Mouse (Mus musculus) c-Kit-positive CD71-positive TER-119-negative erythroid progenitor cells, embryonic 14.5 days (primary cell): ENCODE results near the gene Ccdc130.

Experiments used
- DNase-seq: peaks from one replicate; pipeline ENCODE4 v3.0.0-alpha.2; 2013; ENCODE audit warnings: low read depth

Ccdc130 gene

GRCm38 (mm10) chr8:84269950-84270773, at the start of gene Ccdc130:
TSS of gene Ccdc130 (minus strand) at chr8:84270380.
- DNase-seq: peak; percentile 100

- DNase-seq: no peak
These were observed 38.2 kb upstream of the Ccdc130 start for GRCm38 (mm10) chr8:84308376-84308775.

- DNase-seq: no peak
These were observed 33.8 kb upstream of the Ccdc130 start for GRCm38 (mm10) chr8:84303951-84304350.

- DNase-seq: no peak
These were observed 27.0 kb upstream of the Ccdc130 start for GRCm38 (mm10) chr8:84297029-84297785.

GRCm38 (mm10) chr8:84291688-84292087, 21.5 kb upstream of the Ccdc130 start:
- DNase-seq: peak; percentile 48

GRCm38 (mm10) chr8:84291086-84291485, 20.9 kb upstream of the Ccdc130 start:
- no peak for DNase-seq

- peak; percentile 19 for DNase-seq
These were observed 18.7 kb upstream of the Ccdc130 start for GRCm38 (mm10) chr8:84288892-84289291.

- DNase-seq: peak; percentile 47
These were observed 15.5 kb upstream of the Ccdc130 start for GRCm38 (mm10) chr8:84285665-84286064.

GRCm38 (mm10) chr8:84284608-84285063, 14.5 kb upstream of the Ccdc130 start:
- DNase-seq: no peak

GRCm38 (mm10) chr8:84280777-84281176, 10.6 kb upstream of the Ccdc130 start:
- no peak for DNase-seq

GRCm38 (mm10) chr8:84276447-84276846, 6.3 kb upstream of the Ccdc130 start:
- DNase-seq: no peak

GRCm38 (mm10) chr8:84273968-84274367, 3.8 kb upstream of the Ccdc130 start:
- DNase-seq: no peak

GRCm38 (mm10) chr8:84272302-84272701, 2.1 kb upstream of the Ccdc130 start:
- DNase-seq: no peak

- no peak for DNase-seq
These were observed 9.1 kb downstream of the Ccdc130 start for GRCm38 (mm10) chr8:84261098-84261497.

GRCm38 (mm10) chr8:84256822-84257610, 13.2 kb downstream of the Ccdc130 start, which contains the start of gene Mri1:
TSS of gene Mri1 (minus strand) at chr8:84257326.
- DNase-seq: peak; percentile 85

GRCm38 (mm10) chr8:84256458-84256821, 13.7 kb downstream of the Ccdc130 start:
- DNase-seq: no peak

- no peak for DNase-seq
These were observed 14.3 kb downstream of the Ccdc130 start for GRCm38 (mm10) chr8:84255858-84256257.

- peak; percentile 94 for DNase-seq
These were observed 20.7 kb downstream of the Ccdc130 start, which contains the start of gene D8Ertd738e for GRCm38 (mm10) chr8:84249257-84250170. TSS of gene D8Ertd738e (minus strand) at chr8:84249719.

- no peak for DNase-seq
These were observed 28.4 kb downstream of the Ccdc130 start for GRCm38 (mm10) chr8:84241821-84242220.

- DNase-seq: no peak
These were observed 29.0 kb downstream of the Ccdc130 start for GRCm38 (mm10) chr8:84241167-84241566.
